Mouse (Mus musculus) cerebellum, adult 11-12 months (tissue): ENCODE measurements around the gene Pla2g4c.

ENCODE experiments used
- DNase-seq: peaks from one replicate; pipeline ENCODE4 v3.0.0; 2022

Pla2g4c gene

GRCm38 (mm10) chr7:13397832-13398231, 73.4 kb downstream of the Pla2g4c start, which contains the start of gene Cabp5:
TSS of gene Cabp5 (plus strand) at chr7:13398132.
- DNase-seq: no peak
